Mouse (Mus musculus): ENCODE results near the gene Grin3a. TPM values are rescaled to one million over a fixed set of nuclear protein-coding genes. Genes with fewer than 3 reads are reported as not detected.
"Not testable (repeated sequence)": the region's sequence is repeated elsewhere in the genome, so short reads cannot be mapped to it uniquely, and the experiment has no call there.

Grin3a gene
- polyA plus RNA-seq, 1 experiment from 2014 or later = 0.31 TPM

GRCm38 (mm10) chr4:49662231-49662630, 183.3 kb downstream of the Grin3a start:
- no peak overlapping the region for H3K4me3 ChIP-seq
- peaks cover 63% of the 10 kb centered on the region for H3K36me3 ChIP-seq
- H3K27ac ChIP-seq (replicated peaks) = no peak overlapping the region
- no peaks in the 10 kb centered on the region for H3K4me1 ChIP-seq
- WGBS = 88% methylated on average over 4 of the region's 4 CpGs
- no peaks in the 10 kb centered on the region for H3K27me3 ChIP-seq (ENCODE audit: low read depth, poor library complexity, severe bottlenecking)
- H3K9me3 ChIP-seq (replicated peaks) = no peaks in the 10 kb centered on the region
- no peak for DNase-seq (ENCODE audit: low spot score)

GRCm38 (mm10) chr4:49661664-49662063, 183.9 kb downstream of the Grin3a start:
- no peak for DNase-seq (ENCODE audit: low spot score)
- Histone ChIP-seq H3K4me3 (no peak overlapping the region), H3K9me3 (replicated peaks) (no peaks in the 10 kb centered on the region), H3K27ac (replicated peaks) (no peak overlapping the region), H3K4me1 (no peaks in the 10 kb centered on the region), H3K36me3 (peaks cover 69% of the 10 kb centered on the region), H3K27me3 (ENCODE audit: low read depth, poor library complexity, severe bottlenecking) (no peaks in the 10 kb centered on the region)
- WGBS = 94% methylated on average over 9 of the region's 9 CpGs

GRCm38 (mm10) chr4:49659421-49659820, 186.1 kb downstream of the Grin3a start:
- Histone ChIP-seq H3K4me1 (no peaks in the 10 kb centered on the region), H3K4me3 (no peak overlapping the region), H3K9me3 (replicated peaks) (no peaks in the 10 kb centered on the region), H3K27me3 (ENCODE audit: low read depth, poor library complexity, severe bottlenecking) (no peaks in the 10 kb centered on the region), H3K27ac (replicated peaks) (no peak overlapping the region), H3K36me3 (peaks cover 87% of the 10 kb centered on the region)
- 78% methylated on average over 1 of the region's 1 CpGs for WGBS
- no peak for DNase-seq (ENCODE audit: low spot score)

- Histone ChIP-seq H3K27ac (replicated peaks) (no peak overlapping the region), H3K4me3 (no peak overlapping the region), H3K4me1 (no peaks in the 10 kb centered on the region), H3K9me3 (replicated peaks) (no peaks in the 10 kb centered on the region), H3K36me3 (peaks cover 93% of the 10 kb centered on the region), H3K27me3 (ENCODE audit: low read depth, poor library complexity, severe bottlenecking) (no peaks in the 10 kb centered on the region)
- DNase-seq (ENCODE audit: low spot score) = no peak
- 76% methylated on average over 2 of the region's 2 CpGs for WGBS
Observed at GRCm38 (mm10) chr4:49639913-49640312, 205.6 kb downstream of the Grin3a start.

- no peak for DNase-seq (ENCODE audit: low spot score)
- Histone ChIP-seq H3K9me3 (replicated peaks) (no peaks in the 10 kb centered on the region), H3K27ac (replicated peaks) (no peak overlapping the region), H3K4me3 (no peak overlapping the region), H3K27me3 (ENCODE audit: low read depth, poor library complexity, severe bottlenecking) (no peaks in the 10 kb centered on the region), H3K36me3 (peaks cover 87% of the 10 kb centered on the region), H3K4me1 (peaks cover 9% of the 10 kb centered on the region)
- 95% methylated on average over 11 of the region's 11 CpGs for WGBS
Observed at GRCm38 (mm10) chr4:49637821-49638220, 207.7 kb downstream of the Grin3a start.

GRCm38 (mm10) chr4:49632139-49632481, 213.4 kb downstream of the Grin3a start:
- WGBS = under 1% methylated on average over 30 of the region's 30 CpGs
- peak overlapping the region; percentile 81 for H3K4me3 ChIP-seq

GRCm38 (mm10) chr4:49631319-49632138, 214.0 kb downstream of the Grin3a start, which contains the start of gene Rnf20:
TSS of gene Rnf20 (plus strand) at chr4:49632006.
- Histone ChIP-seq H3K36me3 (peaks cover 31% of the 10 kb centered on the region), H3K4me1 (peaks cover 17% of the 10 kb centered on the region), H3K9me3 (replicated peaks) (no peaks in the 10 kb centered on the region), H3K4me3 (peak within 1 kb of the TSS; percentile 81), H3K27me3 (ENCODE audit: low read depth, poor library complexity, severe bottlenecking) (no peaks in the 10 kb centered on the region), H3K27ac (replicated peaks) (peak within 1 kb of the TSS; percentile 90)
- 4% methylated on average over 37 of the region's 37 CpGs for WGBS
- DNase-seq (ENCODE audit: low spot score) = peak; percentile 95

More at GRCm38 (mm10) chr4:49632139-49632481, 213.4 kb downstream of the Grin3a start:
- H3K4me1 ChIP-seq = peaks cover 16% of the 10 kb centered on the region
- peak overlapping the region; percentile 90 for H3K27ac ChIP-seq (replicated peaks)
- no peaks in the 10 kb centered on the region for H3K9me3 ChIP-seq (replicated peaks)
- H3K27me3 ChIP-seq (ENCODE audit: low read depth, poor library complexity, severe bottlenecking) = no peaks in the 10 kb centered on the region
- H3K36me3 ChIP-seq = peaks cover 37% of the 10 kb centered on the region
- DNase-seq (ENCODE audit: low spot score) = no peak

GRCm38 (mm10) chr4:49628941-49629340, 216.6 kb downstream of the Grin3a start:
- Histone ChIP-seq H3K27ac (replicated peaks) (no peak overlapping the region), H3K36me3 (peaks cover 6% of the 10 kb centered on the region), H3K27me3 (ENCODE audit: low read depth, poor library complexity, severe bottlenecking) (no peaks in the 10 kb centered on the region), H3K9me3 (replicated peaks) (no peaks in the 10 kb centered on the region), H3K4me3 (no peak overlapping the region), H3K4me1 (peaks cover 20% of the 10 kb centered on the region)
- 81% methylated on average over 5 of the region's 5 CpGs for WGBS
- no peak for DNase-seq (ENCODE audit: low spot score)

- H3K36me3 ChIP-seq = no peaks in the 10 kb centered on the region
- 8% methylated on average over 3 of the region's 3 CpGs for WGBS
- no peak overlapping the region for H3K27ac ChIP-seq (replicated peaks)
- H3K27me3 ChIP-seq (ENCODE audit: low read depth, poor library complexity, severe bottlenecking) = no peaks in the 10 kb centered on the region
- 0 out of 2 replicates have a peak, but pooled peaks cover 6% of the 10 kb centered on the region for H3K4me1 ChIP-seq
- H3K4me3 ChIP-seq = no peak overlapping the region
- no peaks in the 10 kb centered on the region for H3K9me3 ChIP-seq (replicated peaks)
- peak; percentile 54 for DNase-seq (ENCODE audit: low spot score)
Observed at GRCm38 (mm10) chr4:49626973-49627372, 218.6 kb downstream of the Grin3a start.

- not testable (repeated sequence) for H3K36me3 ChIP-seq; H3K9me3 ChIP-seq (replicated peaks); H3K27ac ChIP-seq (replicated peaks); DNase-seq (ENCODE audit: low spot score); H3K4me3 ChIP-seq; H3K4me1 ChIP-seq; H3K27me3 ChIP-seq (ENCODE audit: low read depth, poor library complexity, severe bottlenecking)
- 93% methylated on average over 4 of the region's 4 CpGs for WGBS
Observed at GRCm38 (mm10) chr4:49624969-49625368, 220.6 kb downstream of the Grin3a start.

GRCm38 (mm10) chr4:49623916-49624315, 221.6 kb downstream of the Grin3a start:
- Histone ChIP-seq H3K9me3 (replicated peaks) (no peaks in the 10 kb centered on the region), H3K4me3 (no peak overlapping the region), H3K4me1 (0 out of 2 replicates have a peak, but pooled peaks cover 3% of the 10 kb centered on the region), H3K27me3 (ENCODE audit: low read depth, poor library complexity, severe bottlenecking) (no peaks in the 10 kb centered on the region), H3K36me3 (no peaks in the 10 kb centered on the region), H3K27ac (replicated peaks) (no peak overlapping the region)
- no peak for DNase-seq (ENCODE audit: low spot score)
- WGBS = 91% methylated on average over 4 of the region's 4 CpGs

GRCm38 (mm10) chr4:49622272-49622671, 223.3 kb downstream of the Grin3a start:
- H3K4me3 ChIP-seq = no peak overlapping the region
- no peak for DNase-seq (ENCODE audit: low spot score)
- WGBS = 83% methylated on average over 2 of the region's 2 CpGs
- H3K9me3 ChIP-seq (replicated peaks) = no peaks in the 10 kb centered on the region
- no peaks in the 10 kb centered on the region for H3K36me3 ChIP-seq
- no peaks in the 10 kb centered on the region for H3K27me3 ChIP-seq (ENCODE audit: low read depth, poor library complexity, severe bottlenecking)
- H3K4me1 ChIP-seq = 0 out of 2 replicates have a peak, but pooled peaks cover 3% of the 10 kb centered on the region
- H3K27ac ChIP-seq (replicated peaks) = no peak overlapping the region

GRCm38 (mm10) chr4:49619861-49620260, 225.7 kb downstream of the Grin3a start:
- not testable (repeated sequence) for DNase-seq (ENCODE audit: low spot score); H3K9me3 ChIP-seq (replicated peaks); H3K27ac ChIP-seq (replicated peaks); H3K36me3 ChIP-seq; H3K4me3 ChIP-seq; H3K4me1 ChIP-seq; H3K27me3 ChIP-seq (ENCODE audit: low read depth, poor library complexity, severe bottlenecking)
- WGBS = 94% methylated on average over 7 of the region's 7 CpGs
